Mouse (Mus musculus) cerebellum, postnatal 36 days (tissue): ENCODE results near the gene Dnajc13.

Experiments
- DNase-seq, 2 experiments: peaks; one replicate each; pipeline ENCODE4 v3.0.0; 2021 to 2022; ENCODE audit warnings: mixed read lengths in 2 of 2

Dnajc13 gene

DNA sequence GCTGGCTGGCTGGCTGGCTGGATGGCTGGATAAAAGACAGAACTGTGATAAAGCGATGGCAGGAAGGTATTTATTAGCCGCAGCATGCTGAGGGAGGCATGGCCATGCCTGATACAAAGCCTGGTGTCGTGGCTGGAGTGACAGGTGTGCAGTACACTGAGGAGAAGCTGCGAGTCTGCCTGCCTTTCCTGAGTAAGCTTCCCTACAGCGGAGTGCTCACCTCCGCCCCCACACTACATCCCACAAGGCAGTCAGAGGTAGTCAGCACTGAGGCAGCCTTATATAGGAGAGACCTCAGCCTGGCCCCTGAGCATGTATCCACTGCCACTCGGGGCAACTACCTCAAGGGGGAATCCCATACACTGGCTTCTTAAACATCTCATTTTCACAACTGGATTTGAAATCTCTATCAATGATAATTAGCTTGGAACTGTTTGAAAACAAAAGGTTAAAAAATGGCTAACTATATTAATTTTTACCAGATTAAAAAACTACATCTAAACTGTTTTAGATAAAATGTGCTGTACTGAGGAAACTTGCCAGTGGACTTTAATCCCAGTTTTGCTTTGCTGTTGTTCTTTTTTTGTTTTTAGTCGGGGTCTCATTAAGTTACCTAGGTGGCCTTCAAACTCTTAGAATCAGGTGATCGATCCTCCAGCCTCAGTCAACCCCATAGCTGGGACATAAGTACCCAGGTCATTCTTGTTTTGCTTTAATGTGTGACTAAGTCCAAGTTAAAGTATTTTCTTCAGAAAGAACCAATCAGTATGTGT lies 8.1 kb downstream of the Dnajc13 start:
- peak; percentile 7 to 20 for DNase-seq

DNA sequence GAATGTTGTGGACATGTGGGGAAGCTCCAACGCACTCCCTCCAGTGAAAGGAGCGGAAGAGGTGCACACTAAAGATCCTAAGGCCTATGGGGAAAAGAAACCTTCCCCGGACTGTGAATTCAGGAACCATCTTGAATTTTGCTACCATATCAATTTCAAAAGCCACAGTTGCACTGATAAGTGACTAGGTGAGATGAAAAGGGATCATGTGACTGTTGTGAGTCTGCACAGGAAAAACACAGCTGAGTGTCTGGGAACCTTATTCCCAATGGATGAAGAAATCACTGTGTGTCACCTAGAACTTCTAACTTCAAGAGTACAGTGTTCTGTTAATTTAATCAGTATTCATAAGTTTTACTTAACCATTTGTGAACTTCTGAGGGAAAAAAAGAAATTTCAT lies 10.1 kb downstream of the Dnajc13 start:
- DNase-seq: no peak

DNA sequence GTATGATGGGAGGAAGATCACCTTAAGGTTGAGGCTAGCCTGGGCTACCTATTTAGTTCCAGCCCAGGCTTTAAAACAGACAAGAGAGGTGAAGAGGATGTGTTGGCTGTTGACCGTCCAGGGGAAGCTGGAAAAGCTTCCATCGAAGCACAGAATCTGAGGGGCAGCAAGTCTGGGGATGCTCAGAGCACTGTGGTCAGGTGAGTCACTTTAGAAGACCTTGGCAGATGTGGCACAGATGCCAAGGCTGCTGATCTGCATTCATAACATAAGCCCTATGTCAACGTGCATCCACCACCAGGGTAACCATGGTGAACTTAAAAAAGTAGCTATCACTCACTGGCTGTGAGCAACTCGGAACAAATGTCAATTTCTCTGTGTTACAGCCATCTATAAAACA lies 11.0 kb downstream of the Dnajc13 start:
- no peak for DNase-seq

DNA sequence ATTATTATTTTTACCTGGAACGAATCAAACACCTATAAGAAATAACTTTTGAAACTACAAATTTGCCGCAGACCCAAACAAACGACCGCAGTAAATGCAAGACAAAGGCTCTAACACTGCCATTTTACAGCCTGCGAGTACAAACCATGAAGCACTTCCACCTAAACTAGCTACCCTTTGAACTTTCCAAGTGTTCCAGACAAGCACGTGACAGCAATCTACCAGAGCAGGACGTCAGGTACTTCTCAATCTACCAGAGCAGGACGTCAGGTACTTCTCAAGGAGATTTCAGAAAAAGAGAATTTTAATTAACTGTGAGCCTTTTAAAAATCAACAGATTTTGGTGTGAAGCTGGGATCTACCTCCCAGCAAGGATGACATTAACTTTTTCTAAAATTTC lies 11.6 kb downstream of the Dnajc13 start:
- no peak for DNase-seq

DNA sequence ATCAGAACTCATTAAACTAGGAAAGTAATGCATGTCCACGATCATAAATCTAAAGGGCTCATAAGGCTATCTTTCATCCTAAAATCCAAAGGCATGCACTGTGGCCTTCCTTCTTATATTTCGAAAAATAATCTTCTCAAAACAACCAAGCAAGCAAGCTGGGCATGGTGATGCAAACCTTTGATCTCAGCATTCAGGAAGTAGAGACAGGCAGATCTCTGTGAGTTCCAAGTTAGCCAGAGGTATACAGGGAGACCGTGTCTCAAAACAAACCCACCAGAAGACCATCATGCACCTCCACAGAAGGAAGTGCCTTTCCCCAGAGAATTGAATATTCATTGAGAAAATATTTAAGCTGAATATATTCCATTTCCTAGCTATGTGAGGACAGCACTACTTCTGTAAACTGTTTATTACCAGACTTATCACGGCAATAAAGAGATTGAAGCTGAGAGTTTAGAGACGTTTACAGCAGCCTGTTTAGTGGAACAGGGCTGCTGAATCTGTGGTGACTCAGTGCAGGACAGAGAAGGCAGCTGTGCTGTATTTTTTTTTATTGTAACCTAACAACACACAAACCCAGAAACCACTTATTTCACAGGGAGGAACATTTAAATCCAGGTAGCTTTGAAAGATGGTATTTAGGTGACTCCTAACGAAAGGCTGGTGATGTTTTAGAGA lies 15.3 kb downstream of the Dnajc13 start:
- no peak for DNase-seq

DNA sequence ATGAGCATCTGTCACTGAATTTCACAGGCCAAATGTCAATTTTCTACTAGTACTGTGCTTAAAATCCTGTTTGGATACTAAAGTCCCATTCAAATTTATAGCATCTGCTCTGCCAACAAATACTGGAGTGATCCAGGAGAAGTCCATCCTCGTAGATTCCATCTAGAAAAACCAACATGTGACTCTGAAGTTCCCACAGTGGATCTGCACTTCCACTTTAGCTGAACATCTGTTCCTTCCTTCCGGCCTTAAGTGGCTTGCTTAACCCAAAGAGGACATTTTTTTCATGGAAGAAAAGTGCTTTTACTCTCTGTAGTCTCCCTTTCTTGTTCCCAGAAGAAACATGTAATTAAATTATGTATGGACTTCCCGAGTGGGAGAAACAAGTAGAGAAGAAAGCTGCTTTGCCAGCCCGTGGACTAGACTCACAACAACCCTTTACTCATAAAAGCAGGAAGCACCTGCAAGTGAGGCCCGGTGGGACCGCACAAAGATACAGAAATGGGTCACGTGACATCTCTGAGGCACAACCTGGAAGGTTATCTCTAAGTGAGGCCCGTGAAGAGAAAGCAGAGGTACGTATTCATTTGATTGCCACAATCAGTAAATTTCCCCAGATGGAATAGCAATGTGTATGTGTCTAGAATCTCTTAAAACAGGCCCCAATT lies 18.8 kb downstream of the Dnajc13 start:
- no peak for DNase-seq

DNA sequence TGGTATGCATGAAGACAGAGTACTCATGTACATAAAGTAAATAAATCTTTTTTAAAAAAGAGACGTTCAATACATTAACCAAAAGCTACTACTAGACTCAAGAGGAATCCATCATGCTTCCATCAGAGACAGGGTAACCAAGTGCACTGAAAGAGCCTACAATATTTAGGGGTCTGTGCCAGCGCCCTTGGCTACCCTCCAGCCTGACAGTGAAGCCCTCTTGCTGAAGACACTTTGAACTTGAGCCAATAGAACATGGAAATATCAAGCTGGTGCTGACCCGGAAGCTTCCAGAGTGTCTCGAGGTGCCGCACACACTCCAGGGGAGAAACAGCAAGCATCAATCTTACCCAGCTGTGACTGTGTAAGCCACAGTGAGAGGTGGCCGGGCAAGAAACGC lies 22.6 kb downstream of the Dnajc13 start:
- no peak for DNase-seq

DNA sequence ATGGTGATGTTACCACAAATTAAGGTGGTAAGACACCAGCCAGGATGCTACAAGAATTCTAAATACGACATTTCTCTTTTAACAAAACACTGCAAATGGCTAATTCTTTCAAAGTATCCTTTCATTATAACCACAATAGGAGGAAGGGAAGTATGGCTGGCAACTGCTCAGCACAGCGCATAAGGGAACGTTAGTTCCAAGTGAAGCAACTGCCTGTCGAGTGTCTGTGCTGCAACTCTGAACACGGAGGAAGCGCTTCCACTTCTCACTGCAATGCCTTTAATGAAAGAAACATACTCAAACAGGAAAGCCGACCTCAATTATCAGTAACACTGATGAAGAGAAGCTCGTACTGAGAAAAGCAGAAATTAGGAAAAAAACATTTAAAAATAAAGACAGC lies 23.7 kb downstream of the Dnajc13 start:
- DNase-seq: no peak

DNA sequence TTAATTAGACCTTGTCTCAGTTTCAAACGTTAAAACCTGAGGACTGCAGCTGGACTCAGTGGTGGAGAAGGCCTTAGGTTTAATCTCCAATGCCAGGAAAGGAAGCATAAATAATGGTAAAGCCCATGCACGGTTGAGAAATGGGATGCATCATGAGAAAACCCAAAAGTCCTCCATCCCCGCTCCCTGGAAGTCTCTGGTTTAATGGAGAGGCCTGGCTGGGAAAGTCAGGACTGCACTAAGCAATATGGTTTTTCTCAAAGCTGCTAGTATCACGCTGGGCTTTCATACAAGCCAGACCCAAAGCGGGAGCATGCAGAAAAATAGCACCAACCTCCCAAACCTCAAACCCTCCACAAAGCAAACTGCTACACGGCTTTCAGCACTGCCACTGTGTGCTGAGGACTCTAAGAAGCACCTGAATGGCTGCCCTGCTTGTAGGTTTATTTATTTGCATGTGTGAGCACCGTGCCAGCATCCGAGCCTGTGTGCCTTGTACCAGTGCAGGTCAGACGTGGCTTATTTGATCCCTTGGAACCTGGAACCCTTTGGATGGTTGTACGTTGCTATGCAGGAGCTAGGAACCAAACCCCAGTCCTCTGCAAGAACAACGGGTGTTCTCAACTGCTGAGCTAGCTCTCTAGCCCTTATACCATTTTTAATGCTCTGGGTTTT lies 26.3 kb downstream of the Dnajc13 start:
- DNase-seq: no peak

DNA sequence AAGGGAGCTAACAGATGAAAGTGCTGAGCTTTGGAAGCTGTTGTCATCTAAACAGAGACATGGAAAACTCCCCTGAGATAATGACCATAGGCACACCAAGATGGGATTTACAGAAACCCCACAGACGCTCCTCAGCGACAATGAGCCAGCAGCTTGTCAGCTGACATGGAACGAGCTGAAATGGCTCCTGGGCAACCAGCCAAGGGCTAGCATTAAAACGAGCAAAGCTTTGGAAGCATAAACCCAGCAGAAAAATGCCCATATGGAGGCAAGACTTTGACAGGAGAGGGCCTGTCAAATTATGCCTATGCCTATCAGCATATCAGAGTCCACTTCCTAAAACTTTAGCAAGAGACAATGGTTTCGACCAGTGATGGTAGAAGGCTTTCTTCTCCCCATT lies 27.0 kb downstream of the Dnajc13 start:
- peak; percentile 59 for DNase-seq

DNA sequence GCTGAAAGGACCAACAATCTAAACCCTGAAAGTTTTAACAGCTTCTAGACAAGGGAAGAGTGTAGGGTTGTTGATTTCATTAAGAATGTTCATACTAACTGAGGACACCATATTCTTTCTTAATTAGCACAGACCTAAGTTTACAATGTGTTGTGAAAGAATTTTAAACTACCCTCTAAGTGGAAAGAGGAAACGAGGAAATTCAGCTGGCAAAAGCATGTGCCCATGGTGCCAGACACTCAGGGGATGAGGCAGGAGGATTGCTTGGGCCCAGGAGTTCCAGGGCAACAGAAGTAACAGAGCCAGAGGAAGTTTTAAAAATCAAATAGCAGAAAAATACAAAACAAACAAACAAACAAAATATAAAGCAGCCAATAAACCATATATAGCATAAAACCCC lies 28.9 kb downstream of the Dnajc13 start:
- no peak for DNase-seq

DNA sequence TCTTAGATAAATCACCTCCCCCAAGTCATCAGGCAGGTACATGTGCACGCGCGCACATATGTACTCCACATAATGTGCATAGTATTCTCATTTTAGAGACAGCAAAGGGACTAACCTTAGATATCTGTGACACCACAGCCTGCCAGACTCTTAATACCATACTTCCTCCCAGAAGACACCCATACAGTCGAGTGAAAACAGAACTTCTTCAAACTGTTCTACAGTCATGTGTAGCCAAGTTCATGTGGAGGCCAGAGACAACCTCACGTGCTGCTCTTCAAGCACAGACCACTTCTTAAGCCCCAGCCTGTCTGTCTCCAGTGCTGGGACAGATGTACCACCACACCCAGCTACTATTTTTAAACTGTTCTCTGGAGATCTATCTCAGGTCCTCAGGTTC lies 29.7 kb downstream of the Dnajc13 start:
- no peak for DNase-seq

DNA sequence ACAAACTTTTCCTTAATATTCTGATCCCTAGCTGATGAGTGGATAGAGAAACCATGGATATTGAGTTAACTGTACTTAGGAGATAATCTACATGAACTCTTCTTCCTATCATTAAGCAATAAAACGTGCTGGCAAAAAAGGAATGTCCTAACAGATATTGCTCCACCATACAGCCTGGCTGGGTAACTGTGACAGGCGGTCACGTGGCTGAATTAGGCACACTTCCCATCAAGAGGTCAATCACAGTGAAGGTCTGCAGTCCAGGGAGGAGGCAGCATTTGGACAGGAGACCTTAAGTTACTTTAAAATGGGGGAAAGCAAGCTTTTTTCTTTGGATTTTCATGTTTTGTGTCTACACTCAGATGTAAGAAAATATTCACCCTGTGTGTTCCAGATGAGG lies 30.7 kb downstream of the Dnajc13 start:
- DNase-seq: no peak

DNA sequence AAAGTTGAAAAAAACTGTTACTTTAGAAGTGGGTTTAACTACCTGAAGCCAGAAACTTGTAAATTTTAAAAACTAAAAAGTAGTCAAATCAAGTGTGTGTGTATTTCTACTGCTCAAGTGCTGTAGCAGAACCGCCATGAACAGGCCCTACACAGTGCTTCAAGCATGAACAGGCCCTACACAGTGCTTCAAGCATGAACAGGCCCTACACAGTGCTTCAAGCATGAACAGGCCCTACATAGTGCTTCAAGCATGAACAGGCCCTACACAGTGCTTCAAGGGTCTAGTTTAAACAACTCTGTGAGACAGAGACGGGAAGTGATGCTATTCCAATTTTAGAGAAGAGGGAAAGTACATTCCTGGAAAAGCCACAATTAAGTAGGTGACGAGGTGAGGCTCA lies 51.3 kb downstream of the Dnajc13 start:
- no peak for DNase-seq

DNA sequence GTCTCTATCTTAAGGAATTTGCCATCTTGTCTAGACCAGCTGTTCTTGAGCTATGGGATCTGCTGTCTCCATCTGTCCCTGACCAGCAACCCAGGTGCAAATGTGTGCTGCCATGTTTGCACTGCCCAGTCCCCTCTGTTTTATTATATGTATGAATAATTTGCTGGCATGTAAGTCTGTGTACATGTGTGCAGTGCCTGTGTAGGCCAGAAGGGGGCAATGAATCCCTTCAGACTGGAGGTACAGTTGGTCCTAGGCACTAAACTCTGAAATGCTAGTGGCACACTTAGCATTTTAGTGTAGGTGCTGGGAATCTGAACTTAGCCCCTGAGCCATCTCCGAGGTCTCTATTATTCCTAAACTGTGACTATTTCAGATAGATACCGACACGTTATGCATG lies 58.9 kb downstream of the Dnajc13 start:
- DNase-seq: peak; percentile 40 to 42

DNA sequence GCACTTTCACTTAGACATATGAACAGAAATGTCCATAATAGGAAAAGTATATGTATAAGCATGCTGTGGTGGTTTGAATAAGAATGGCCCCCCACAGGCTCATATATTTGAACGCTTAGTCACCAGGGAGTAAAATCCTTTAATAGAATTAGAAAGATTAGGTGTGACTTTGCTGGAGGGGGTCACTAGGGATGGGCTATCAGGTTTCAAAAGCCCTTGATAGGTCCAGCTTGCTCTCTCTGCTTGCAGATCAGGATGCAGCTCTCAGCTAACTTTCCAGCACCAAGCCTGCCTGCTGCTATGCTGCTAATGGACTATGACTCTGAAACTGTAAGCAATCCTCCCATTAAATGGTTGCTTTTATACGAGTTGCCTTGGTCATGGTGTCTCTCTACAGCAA lies 68.2 kb downstream of the Dnajc13 start:
- DNase-seq: no peak

DNA sequence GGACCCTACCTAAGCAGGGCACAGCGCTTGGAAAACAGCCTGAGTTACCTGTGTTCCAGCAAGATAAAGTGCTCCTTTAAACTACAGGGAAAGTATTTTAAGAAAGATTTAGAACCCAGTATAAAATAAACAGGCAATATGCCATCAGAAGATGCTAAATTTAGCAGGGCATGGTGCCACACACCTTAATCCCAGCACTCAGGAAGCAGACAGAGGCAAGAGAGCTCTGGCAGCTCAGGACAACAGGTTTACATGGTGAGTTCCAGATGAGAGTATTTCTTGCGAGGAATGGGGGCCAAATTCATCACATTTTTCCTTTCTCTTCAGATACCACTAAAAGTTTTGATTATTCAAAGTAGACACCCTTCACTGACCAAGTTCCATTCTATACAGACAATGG lies 68.8 kb downstream of the Dnajc13 start:
- DNase-seq: no peak

DNA sequence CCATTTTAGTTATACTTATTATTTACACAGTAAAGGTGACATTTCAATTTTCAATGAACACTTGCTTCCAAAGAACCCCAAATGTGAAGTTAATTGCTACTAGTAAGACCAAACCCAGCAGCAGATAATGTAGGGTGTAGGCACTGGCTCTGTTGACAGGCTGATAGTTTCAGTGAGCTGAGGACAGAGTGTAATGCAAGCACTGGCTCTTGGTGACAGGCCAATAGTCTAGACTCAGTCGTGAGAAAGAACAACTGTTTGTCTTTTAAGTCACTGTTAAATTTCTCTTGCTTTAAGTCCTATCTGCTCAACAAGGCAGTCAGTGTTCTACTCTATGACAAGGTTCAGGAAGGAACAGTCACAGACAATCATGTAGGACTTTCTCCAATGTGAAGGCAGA lies 69.4 kb downstream of the Dnajc13 start:
- DNase-seq: no peak

DNA sequence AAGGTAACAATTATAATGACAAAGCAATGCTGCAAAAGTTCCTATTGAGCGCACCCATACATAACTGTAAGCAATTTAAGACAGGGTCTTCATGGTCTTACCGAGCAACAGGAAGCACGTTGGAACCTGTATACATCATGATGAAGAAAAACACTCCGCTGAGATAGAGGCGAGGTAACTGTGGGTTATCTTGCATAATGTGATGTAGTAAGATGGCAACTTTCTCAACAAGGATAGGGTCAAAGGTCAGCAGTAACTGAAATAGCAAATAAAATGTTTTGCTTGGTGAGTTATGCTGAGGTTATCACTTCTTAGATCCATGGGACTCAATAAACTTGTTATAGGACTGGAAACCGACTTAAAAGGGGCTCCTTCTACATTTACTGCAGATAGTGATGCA lies 70.2 kb downstream of the Dnajc13 start:
- DNase-seq: no peak

DNA sequence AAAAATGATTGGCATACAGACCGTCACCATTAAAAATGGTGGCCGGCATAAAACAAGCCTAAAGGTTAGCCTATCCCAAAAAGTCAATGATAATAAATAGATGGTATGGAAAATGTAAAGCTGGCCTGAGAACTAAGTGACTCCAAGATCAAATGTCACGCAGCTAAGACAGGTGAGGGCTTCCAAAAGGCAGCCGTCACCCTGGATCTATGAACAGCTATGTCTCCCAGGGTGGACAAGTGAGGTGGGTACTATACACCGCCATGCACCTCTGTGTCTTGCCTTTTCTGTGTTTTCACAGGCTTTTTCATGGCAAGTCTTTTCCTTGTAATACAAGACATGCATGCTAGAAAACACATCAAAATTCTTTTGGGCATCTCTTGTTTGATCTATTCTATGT lies 73.1 kb downstream of the Dnajc13 start:
- DNase-seq: no peak

DNA sequence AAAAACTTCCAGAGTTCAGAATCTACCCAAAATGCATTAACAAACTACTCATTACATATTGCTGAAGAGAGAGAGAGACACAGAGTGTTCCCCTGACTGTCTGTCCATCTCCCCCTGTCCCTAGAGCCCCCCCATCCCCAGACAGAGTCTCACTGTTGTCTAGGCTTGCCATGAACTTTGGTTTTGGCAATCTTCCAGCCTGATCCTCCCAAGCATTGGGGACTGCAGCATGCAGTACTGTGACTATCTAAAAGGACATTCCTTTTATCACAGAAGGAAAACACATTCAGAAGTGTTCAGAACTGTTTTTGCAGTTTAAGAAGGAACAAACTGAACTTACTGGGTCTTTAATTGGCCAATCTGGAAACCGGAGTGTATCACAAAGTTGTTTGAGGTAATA lies 74.0 kb downstream of the Dnajc13 start:
- no peak for DNase-seq

DNA sequence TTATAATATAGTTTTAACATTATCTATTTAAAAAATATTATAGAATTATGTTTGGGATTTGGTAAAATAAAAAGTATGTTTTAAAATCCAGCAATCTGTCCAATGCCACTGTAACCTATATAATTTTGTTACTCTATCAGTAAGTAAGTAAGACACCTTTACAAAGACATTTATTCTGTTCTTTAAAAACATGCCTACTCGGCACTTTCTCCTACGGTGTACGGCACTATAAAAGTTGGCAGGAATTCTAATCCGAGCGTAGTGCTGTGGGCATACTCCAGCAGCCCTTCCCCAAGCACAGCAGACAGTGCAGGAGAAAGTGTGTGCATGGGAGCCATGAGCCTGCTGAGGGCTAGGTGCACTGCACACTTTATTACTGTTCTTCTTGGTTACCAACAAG lies 75.7 kb downstream of the Dnajc13 start:
- DNase-seq: no peak

DNA sequence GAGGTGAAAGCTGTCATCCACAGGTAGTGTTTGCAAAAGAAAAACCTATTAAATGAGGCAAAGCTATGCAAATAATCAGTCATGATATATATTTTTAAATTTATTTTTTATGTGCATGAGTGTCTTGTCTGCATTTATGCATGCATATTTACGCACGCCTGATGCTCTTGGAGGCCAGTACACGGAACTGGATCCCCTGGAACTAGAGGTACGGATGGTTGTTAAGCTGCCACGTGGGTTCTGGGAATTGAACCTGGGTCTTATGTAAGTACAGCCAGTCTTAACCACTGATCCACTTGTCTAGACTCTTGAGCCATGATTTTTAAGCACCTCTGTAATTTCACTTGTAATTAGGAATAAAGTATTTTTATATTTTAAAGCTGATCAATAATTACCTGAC lies 79.5 kb downstream of the Dnajc13 start:
- DNase-seq: no peak

DNA sequence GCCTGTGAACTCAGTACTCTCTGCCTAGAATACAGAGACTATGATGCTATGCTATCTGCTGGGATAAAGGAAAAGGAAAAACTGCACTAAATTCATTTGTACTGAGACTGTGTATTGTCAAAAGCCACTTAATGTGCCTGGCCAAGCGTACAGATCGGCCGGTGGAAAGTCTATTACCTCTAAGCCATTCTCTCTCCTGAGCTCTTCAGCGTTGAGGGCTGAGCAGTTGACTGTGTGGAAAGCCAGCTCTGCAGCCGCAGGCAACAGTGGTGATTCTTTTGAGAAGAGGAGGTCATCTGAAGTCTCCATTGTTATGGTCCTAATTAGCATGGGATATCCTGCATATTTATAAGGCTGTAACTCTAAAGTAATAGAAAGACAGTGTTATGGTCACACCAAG lies 80.4 kb downstream of the Dnajc13 start:
- peak; percentile 14 to 25 for DNase-seq
